Mouse (Mus musculus) ES-CJ7 (cell line): Measurements from ENCODE around the gene Bex3.
A peak's percentile ranks its signal among the peaks of the same experiment; 100 is the strongest.

ENCODE experiments used
- DNase-seq: peaks from one replicate; pipeline ENCODE4 v3.0.0; 2011; ENCODE audit warnings: low read depth, low spot score

The Bex3 gene

DNA sequence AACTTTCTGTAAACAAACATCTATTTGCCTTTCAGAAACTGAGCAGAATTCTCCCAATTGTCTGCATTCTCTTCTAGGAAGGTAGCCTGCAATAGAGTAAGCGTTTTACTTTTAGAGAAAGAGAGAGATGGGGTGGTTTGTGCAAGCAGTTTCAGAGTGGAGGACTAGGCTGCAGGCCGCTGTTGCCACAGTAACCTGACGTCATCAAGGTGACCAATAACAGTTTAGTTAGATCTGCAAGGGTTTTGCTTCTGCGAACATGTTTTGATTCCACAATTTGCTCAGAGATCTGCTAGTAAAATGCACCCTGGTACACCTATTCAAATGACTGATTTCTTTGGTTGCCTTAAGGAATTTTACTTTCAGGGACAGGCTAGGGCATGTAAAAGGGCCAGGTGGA, 43.2 kb downstream of the Bex3 start:
- DNase-seq: no peak

GRCm38 (mm10) chrX:136313792-136314564, 43.9 kb downstream of the Bex3 start:
- peak; percentile 25 for DNase-seq

DNA sequence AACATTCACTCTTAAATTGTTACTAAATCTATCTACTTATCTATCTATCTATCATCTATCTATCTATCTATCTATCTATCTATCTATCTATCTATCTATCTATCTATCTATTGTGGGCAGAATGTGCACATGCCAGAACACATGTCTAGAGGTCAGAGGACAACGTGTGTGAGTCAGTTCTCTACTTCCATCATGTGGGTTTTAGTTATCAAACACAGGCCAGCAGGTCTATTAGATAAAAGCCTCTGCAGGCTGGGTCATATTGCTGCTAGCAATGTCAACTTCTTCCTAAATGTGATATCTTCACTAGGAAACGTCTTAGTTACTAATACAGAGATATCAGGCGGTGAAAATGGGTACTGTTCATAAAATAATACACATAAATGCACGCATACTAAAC, 49.9 kb downstream of the Bex3 start:
- DNase-seq: no peak
